Mouse (Mus musculus) midbrain, embryonic 15.5 days (tissue): ENCODE measurements around the gene Tns3. TPM values are rescaled to one million over a fixed set of nuclear protein-coding genes. Genes with fewer than 3 reads are reported as not detected.

Experiments
- ATAC-seq: fragments of 200-750 bp; cut with Nextera tagmentation; replicated peaks from 2 replicates; pipeline ENCODE4 v1.8.0; 2017; ENCODE audit warnings: moderate TSS enrichment
- H3K27ac ChIP-seq: fragments of 300-500 bp; sonication (generic); 2 replicates; pipeline ENCODE4 v1.5.1; 2015; ENCODE audit warnings: mild to moderate bottlenecking, inconsistent platforms
- H3K27me3 ChIP-seq: fragments of 300-500 bp; sonication (generic); replicated peaks from 2 replicates; pipeline ENCODE4 v1.6.1; 2015; ENCODE audit warnings: inconsistent platforms
- H3K36me3 ChIP-seq: fragments of 300-500 bp; sonication (generic); replicated peaks from 2 replicates; pipeline ENCODE4 v1.6.1; 2015; ENCODE audit warnings: inconsistent platforms
- H3K4me1 ChIP-seq: fragments of 300-500 bp; sonication (generic); 2 replicates; pipeline ENCODE4 v1.6.1; 2015; ENCODE audit warnings: inconsistent platforms
- H3K4me2 ChIP-seq: fragments of 300-500 bp; sonication (generic); 2 replicates; pipeline ENCODE4 v1.6.1; 2015; ENCODE audit warnings: inconsistent platforms, mild to moderate bottlenecking, moderate library complexity
- H3K4me3 ChIP-seq: fragments of 300-500 bp; sonication (generic); 2 replicates; pipeline ENCODE4 v1.5.1; 2015; ENCODE audit warnings: mild to moderate bottlenecking, inconsistent platforms
- H3K9ac ChIP-seq: fragments of 300-500 bp; sonication (generic); 2 replicates; pipeline ENCODE4 v1.6.1; 2015; ENCODE audit warnings: mild to moderate bottlenecking, inconsistent platforms
- H3K9me3 ChIP-seq: fragments of 300-500 bp; sonication (generic); 2 replicates; pipeline ENCODE4 v1.6.1; 2016; ENCODE audit warnings: inconsistent platforms
- WGBS: fragments of 180-500 bp; shearing (Covaris S2); methylation state at CpG from one replicate; pipeline ENCODE4 v1.1.7; 2015; ENCODE audit warnings: mixed read lengths; 5-methylcytosine and 5-hydroxymethylcytosine counted together
- polyA plus RNA-seq: library from polyadenylated mRNA; unstranded; fragments of >200 nt; fragmentation: Nextera tagmentation; extraction: Ambion mirVana; gene quantifications from 2 replicates; pipeline ENCODE4 v1.2.1, GENCODE M21; 2015

Gene Tns3
- polyA plus RNA-seq, 1 experiment from 2014 or later: 6.1 TPM

DNA sequence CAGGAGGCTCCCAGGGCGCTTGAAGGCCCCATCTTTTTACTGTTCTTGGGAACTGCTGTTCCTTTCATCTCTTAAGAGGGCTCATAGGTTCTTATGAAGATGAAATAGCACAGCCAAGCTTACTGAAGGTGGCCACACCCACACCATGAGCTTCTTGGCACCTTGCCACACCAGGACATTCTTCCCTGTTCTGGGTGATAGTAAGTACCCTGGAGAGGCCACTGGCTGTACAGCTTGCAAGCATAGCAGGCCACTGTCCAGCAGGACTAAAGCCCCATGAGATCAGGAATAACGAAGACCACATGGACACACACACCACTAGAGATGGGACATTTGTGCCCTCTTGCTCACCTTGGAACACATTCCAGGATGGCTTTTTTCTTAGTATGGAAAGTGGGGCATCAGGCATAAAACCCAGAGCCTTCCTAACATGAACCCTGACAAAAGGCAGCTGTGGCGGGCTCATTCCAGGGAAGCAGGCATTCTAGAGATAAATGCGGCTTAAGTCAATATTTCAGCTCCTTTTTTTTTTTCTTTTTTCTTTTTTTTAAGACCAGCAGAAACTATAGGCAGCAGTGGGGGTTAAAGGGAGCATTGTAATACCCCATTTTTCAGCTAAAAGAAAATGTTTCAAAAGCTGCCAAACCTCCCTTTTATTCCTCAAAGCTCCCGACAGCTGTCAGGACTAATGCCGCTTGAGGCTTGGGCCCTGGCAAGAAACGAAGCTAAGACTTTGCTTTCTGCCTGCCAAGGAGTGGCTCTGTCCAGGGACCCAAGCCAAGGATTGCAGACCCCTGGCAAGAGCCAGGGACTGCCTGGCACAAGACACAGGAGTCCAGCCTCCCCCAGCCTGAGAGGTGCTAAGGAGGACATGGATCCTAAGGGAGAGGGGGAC, 150.7 kb downstream of the Tns3 start:
- Histone ChIP-seq H3K9ac (no peak overlapping the region), H3K27me3 (no peaks in the 10 kb centered on the region), H3K4me3 (no peak overlapping the region), H3K9me3 (no peaks in the 10 kb centered on the region), H3K4me2 (no peak overlapping the region), H3K4me1 (peaks cover 14% of the 10 kb centered on the region; the same call in 1 of the 2 replicates), H3K27ac (peak overlapping the region; percentile 43), H3K36me3 (no peaks in the 10 kb centered on the region)
- 38% methylated on average over 7 of the region's 7 CpGs for WGBS
- peak; percentile 55 for ATAC-seq

DNA sequence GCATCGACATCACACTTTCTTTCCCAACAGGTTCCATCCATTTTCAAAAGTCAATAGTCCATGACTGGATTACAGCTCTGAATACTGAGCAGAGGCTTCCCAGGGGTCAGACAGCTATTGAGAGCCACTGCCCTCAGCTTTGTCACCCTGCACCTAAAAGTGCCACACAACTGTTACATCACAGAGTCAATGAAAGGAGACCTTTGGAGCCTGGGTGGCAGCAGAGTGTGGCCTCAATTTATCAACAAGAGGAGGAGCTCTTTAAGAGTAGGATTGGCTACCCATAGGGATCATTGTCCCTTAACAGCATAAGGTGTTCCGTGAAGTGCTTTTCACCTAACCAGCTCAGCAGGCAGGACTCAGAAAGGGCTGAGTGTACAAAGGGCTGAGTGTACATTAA, 154.0 kb downstream of the Tns3 start:
- no peak for ATAC-seq
- H3K4me3 ChIP-seq: no peak overlapping the region
- peaks cover 14% of the 10 kb centered on the region; the same call in 1 of the 2 replicates for H3K4me1 ChIP-seq
- no peaks in the 10 kb centered on the region for H3K36me3 ChIP-seq
- no peak overlapping the region for H3K27ac ChIP-seq
- H3K27me3 ChIP-seq: no peaks in the 10 kb centered on the region
- no peak overlapping the region for H3K9ac ChIP-seq
- H3K9me3 ChIP-seq: no peaks in the 10 kb centered on the region
- 51% methylated on average over 2 of the region's 2 CpGs for WGBS
- no peak overlapping the region for H3K4me2 ChIP-seq

- Histone ChIP-seq H3K36me3 (no peaks in the 10 kb centered on the region), H3K4me1 (peaks cover 14% of the 10 kb centered on the region; the same call in 1 of the 2 replicates), H3K9ac (no peak overlapping the region), H3K4me3 (no peak overlapping the region), H3K4me2 (no peak overlapping the region), H3K27me3 (no peaks in the 10 kb centered on the region), H3K9me3 (no peaks in the 10 kb centered on the region), H3K27ac (no peak overlapping the region)
- ATAC-seq: no peak
- 87% methylated on average over 7 of the region's 7 CpGs for WGBS
These were observed 154.7 kb downstream of the Tns3 start for GRCm38 (mm10) chr11:8509614-8510013.

- H3K27me3 ChIP-seq: no peaks in the 10 kb centered on the region
- H3K9ac ChIP-seq: no peak overlapping the region
- no peak overlapping the region for H3K4me2 ChIP-seq
- 43% methylated on average over 11 of the region's 11 CpGs for WGBS
- H3K4me1 ChIP-seq: no peaks in the 10 kb centered on the region
- no peak overlapping the region for H3K27ac ChIP-seq
- ATAC-seq: no peak
- H3K9me3 ChIP-seq: no peaks in the 10 kb centered on the region
- H3K4me3 ChIP-seq: no peak overlapping the region
- no peaks in the 10 kb centered on the region for H3K36me3 ChIP-seq
These were observed 160.6 kb downstream of the Tns3 start for GRCm38 (mm10) chr11:8503735-8504134.

DNA sequence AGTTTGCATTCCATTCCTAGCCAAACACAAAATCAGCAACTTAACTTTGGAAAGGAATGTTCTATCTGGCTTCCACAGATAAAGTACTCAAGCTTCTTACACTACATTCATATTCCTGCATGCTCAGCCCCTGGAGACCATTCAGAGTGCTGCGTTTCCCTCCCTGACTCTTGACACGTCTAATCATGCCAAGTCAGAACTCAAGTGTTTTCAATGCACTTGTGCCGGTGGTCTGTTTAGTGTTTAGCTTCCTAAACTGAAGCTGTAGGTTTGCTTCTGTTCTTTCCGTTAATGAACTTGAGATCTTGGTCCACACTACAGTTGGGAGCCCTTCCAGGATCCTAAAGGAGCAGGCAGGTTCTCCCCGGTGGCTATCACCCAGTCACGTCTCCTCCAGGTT, 163.5 kb downstream of the Tns3 start:
- Histone ChIP-seq H3K36me3 (no peaks in the 10 kb centered on the region), H3K9ac (no peak overlapping the region), H3K9me3 (no peaks in the 10 kb centered on the region), H3K4me1 (peaks cover 4% of the 10 kb centered on the region; the same call in 1 of the 2 replicates), H3K4me2 (no peak overlapping the region), H3K27ac (no peak overlapping the region), H3K27me3 (no peaks in the 10 kb centered on the region), H3K4me3 (no peak overlapping the region)
- 90% methylated on average over 6 of the region's 6 CpGs for WGBS
- no peak for ATAC-seq

DNA sequence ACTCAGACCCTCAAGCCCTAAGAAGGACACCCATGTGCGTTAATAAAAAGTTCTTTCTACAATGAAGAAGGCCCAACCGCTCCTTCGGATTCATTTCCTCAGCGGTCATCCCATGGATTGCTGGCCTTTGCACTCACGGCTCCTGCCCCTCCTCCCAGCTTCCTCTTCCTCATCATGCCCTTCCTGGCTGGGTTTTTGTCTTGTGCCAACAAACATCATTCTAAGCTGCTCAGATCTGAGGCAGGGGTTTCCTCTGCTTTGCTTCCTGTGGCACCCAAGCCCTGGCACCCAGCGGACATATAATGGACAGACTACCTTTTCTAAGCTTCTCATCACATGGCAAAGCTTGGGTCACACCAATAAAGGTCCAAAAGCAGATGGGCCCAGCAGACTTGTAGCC, 167.2 kb downstream of the Tns3 start:
- ATAC-seq: no peak
- H3K36me3 ChIP-seq: no peaks in the 10 kb centered on the region
- H3K4me1 ChIP-seq: peaks cover 4% of the 10 kb centered on the region; the same call in 1 of the 2 replicates
- no peaks in the 10 kb centered on the region for H3K9me3 ChIP-seq
- H3K9ac ChIP-seq: no peak overlapping the region
- no peaks in the 10 kb centered on the region for H3K27me3 ChIP-seq
- 92% methylated on average over 6 of the region's 6 CpGs for WGBS
- no peak overlapping the region for H3K4me3 ChIP-seq
- H3K4me2 ChIP-seq: no peak overlapping the region
- H3K27ac ChIP-seq: no peak overlapping the region

GRCm38 (mm10) chr11:8496686-8497085, 167.6 kb downstream of the Tns3 start:
- Histone ChIP-seq H3K4me1 (peaks cover 4% of the 10 kb centered on the region; the same call in 1 of the 2 replicates), H3K27ac (no peak overlapping the region), H3K4me3 (no peak overlapping the region), H3K27me3 (no peaks in the 10 kb centered on the region), H3K36me3 (no peaks in the 10 kb centered on the region), H3K4me2 (no peak overlapping the region), H3K9ac (no peak overlapping the region), H3K9me3 (no peaks in the 10 kb centered on the region)
- ATAC-seq: no peak
- WGBS: 63% methylated on average over 5 of the region's 5 CpGs

- H3K36me3 ChIP-seq: no peaks in the 10 kb centered on the region
- no peak for ATAC-seq
- peaks cover 4% of the 10 kb centered on the region; the same call in 1 of the 2 replicates for H3K4me1 ChIP-seq
- no peak overlapping the region for H3K27ac ChIP-seq
- H3K4me2 ChIP-seq: no peak overlapping the region
- no peak overlapping the region for H3K4me3 ChIP-seq
- H3K27me3 ChIP-seq: no peaks in the 10 kb centered on the region
- 88% methylated on average over 7 of the region's 7 CpGs for WGBS
- H3K9ac ChIP-seq: no peak overlapping the region
- no peaks in the 10 kb centered on the region for H3K9me3 ChIP-seq
These were observed 168.5 kb downstream of the Tns3 start for GRCm38 (mm10) chr11:8495801-8496200.

DNA sequence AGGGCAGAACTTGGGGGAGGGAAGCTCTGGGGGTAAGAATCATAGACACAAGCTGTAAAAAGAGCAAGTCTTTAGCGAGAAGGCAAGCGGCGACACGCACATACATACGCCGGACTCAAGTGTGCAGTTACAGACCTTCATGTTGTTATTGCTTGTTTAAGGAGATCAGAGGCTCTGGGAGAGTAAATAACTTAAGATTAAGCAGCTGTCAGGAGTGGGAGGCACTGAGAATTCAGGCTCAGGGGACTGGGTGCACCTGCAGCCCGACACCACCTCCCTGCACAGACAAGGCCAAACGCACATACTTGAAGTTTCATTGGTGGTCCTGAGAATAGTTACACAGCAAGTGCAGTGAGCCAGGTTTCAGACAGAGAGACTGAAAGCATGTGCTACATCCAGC, 169.3 kb downstream of the Tns3 start:
- no peak for ATAC-seq
- WGBS: 84% methylated on average over 8 of the region's 8 CpGs

GRCm38 (mm10) chr11:8493931-8494490, 170.3 kb downstream of the Tns3 start:
- no peak for ATAC-seq
- no peaks in the 10 kb centered on the region for H3K9me3 ChIP-seq
- H3K27ac ChIP-seq: no peak overlapping the region
- no peak overlapping the region for H3K9ac ChIP-seq
- 70% methylated on average over 8 of the region's 8 CpGs for WGBS
- no peaks in the 10 kb centered on the region for H3K27me3 ChIP-seq
- no peak overlapping the region for H3K4me2 ChIP-seq
- no peaks in the 10 kb centered on the region for H3K36me3 ChIP-seq
- H3K4me1 ChIP-seq: peaks cover 4% of the 10 kb centered on the region; the same call in 1 of the 2 replicates
- H3K4me3 ChIP-seq: no peak overlapping the region

More for the DNA sequence above, 169.3 kb downstream of the Tns3 start:
- peaks cover 4% of the 10 kb centered on the region; the same call in 1 of the 2 replicates for H3K4me1 ChIP-seq
- no peaks in the 10 kb centered on the region for H3K36me3 ChIP-seq
- no peak overlapping the region for H3K9ac ChIP-seq
- no peak overlapping the region for H3K27ac ChIP-seq
- no peak overlapping the region for H3K4me3 ChIP-seq
- H3K4me2 ChIP-seq: no peak overlapping the region
- H3K27me3 ChIP-seq: no peaks in the 10 kb centered on the region
- H3K9me3 ChIP-seq: no peaks in the 10 kb centered on the region

GRCm38 (mm10) chr11:8492332-8492731, 172.0 kb downstream of the Tns3 start:
- H3K4me1 ChIP-seq: peaks cover 4% of the 10 kb centered on the region; the same call in 1 of the 2 replicates
- no peak overlapping the region for H3K4me2 ChIP-seq
- WGBS: 92% methylated on average over 10 of the region's 10 CpGs
- no peak overlapping the region for H3K9ac ChIP-seq
- no peak for ATAC-seq
- no peak overlapping the region for H3K27ac ChIP-seq
- H3K4me3 ChIP-seq: no peak overlapping the region
- H3K36me3 ChIP-seq: no peaks in the 10 kb centered on the region
- no peaks in the 10 kb centered on the region for H3K27me3 ChIP-seq
- no peaks in the 10 kb centered on the region for H3K9me3 ChIP-seq

DNA sequence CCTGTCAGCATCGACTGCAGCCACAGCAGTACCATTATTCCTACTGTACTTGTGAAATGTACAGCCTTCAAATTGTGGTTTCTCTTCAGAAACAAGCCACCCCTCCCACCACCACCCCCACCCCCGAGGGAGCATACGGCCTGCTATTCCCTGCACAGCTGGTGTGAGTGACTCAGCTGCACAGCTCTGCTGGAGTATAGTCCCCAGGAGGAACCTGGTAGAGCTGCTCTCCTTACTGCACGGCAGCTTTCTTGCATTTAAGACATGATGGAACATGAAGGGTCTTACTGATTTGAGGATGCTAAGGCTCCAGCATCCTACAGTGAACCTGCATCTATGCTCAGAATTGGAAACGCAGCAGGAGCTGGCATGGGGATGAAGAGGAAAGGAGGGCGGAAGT, 176.1 kb downstream of the Tns3 start:
- ATAC-seq: no peak
- H3K27ac ChIP-seq: no peak overlapping the region
- no peaks in the 10 kb centered on the region for H3K4me1 ChIP-seq
- H3K9ac ChIP-seq: no peak overlapping the region
- no peaks in the 10 kb centered on the region for H3K36me3 ChIP-seq
- 82% methylated on average over 6 of the region's 6 CpGs for WGBS
- no peak overlapping the region for H3K4me2 ChIP-seq
- no peaks in the 10 kb centered on the region for H3K27me3 ChIP-seq
- H3K9me3 ChIP-seq: no peaks in the 10 kb centered on the region
- no peak overlapping the region for H3K4me3 ChIP-seq
